Mouse (Mus musculus) heart, adult 2 months (tissue): ENCODE measurements around the gene Olfr780. TPM values are rescaled to one million over a fixed set of nuclear protein-coding genes. Genes with fewer than 3 reads are reported as not detected.

Experiments
- DNase-seq, 2 experiments: peaks; one replicate each; pipeline ENCODE4 v3.0.0; 2021
- H3K27ac ChIP-seq: fragments of 200-600 bp; 2 replicates; pipeline ENCODE4 v1.8.1; 2022
- H3K27me3 ChIP-seq: fragments of 200-500 bp; 2 replicates; pipeline ENCODE4 v1.6.1; 2012; ENCODE audit warnings: mild to moderate bottlenecking, low read length, inconsistent platforms, mixed read lengths; ENCODE audit not compliant: control insufficient read depth, insufficient read depth
- H3K36me3 ChIP-seq: fragments of 200-500 bp; 2 replicates; pipeline ENCODE4 v1.6.1; 2012; ENCODE audit warnings: low read length, inconsistent platforms; ENCODE audit not compliant: control insufficient read depth, insufficient read depth
- H3K4me1 ChIP-seq: fragments of 200-500 bp; 2 replicates; pipeline ENCODE4 v1.6.1; 2011; ENCODE audit warnings: low read length; ENCODE audit not compliant: control insufficient read depth, insufficient read depth
- H3K4me3 ChIP-seq: fragments of 200-600 bp; 2 replicates; pipeline ENCODE4 v1.8.1; 2022
- H3K79me2 ChIP-seq: fragments of 200-500 bp; replicated peaks from 2 replicates; pipeline ENCODE4 v1.6.1; 2012; ENCODE audit warnings: mild to moderate bottlenecking, inconsistent platforms, low read length, moderate library complexity, mixed read lengths; ENCODE audit not compliant: control insufficient read depth, insufficient read depth
- H3K9ac ChIP-seq: fragments of 200-500 bp; 2 replicates; pipeline ENCODE4 v1.6.1; 2012; ENCODE audit warnings: low read depth, mild to moderate bottlenecking, control low read depth, inconsistent platforms, low read length, mixed read lengths
- CTCF ChIP-seq: fragments of 200-600 bp; IDR thresholded peaks from 2 replicates; pipeline ENCODE4 v1.8.1; 2022; ENCODE audit warnings: antibody characterized with exemption, mild to moderate bottlenecking, moderate library complexity
- EP300 ChIP-seq: fragments of 200-500 bp; IDR thresholded peaks from 2 replicates; pipeline ENCODE4 v1.6.1; 2011; ENCODE audit warnings: low read depth, low read length, control low read depth; ENCODE audit not compliant: insufficient read depth
- POLR2A ChIP-seq: fragments of 200-500 bp; IDR thresholded peaks from 2 replicates; pipeline ENCODE4 v1.6.1; 2011; ENCODE audit warnings: mild to moderate bottlenecking, low read depth, low read length, control low read depth; ENCODE audit not compliant: insufficient read depth
- WGBS: fragments of 180-500 bp; shearing (Covaris S2); methylation state at CpG from one replicate; pipeline ENCODE4 v1.1.7; 2018; 5-methylcytosine and 5-hydroxymethylcytosine counted together
- intact Hi-C: fragments of 180-260 bp; cut with DNase I; formaldehyde crosslinking; loops from one replicate; pipeline ENCODE4 v1.15.1; 2025
- polyA plus RNA-seq: library from polyadenylated mRNA; depleted of rRNA; stranded (reverse); fragments of >200 nt; gene quantifications from 2 replicates; pipeline ENCODE4 v1.2.3, GENCODE M21; 2012; rRNA removed
- total RNA-seq, 2 experiments: library from RNA; stranded (reverse); gene quantifications; 2 replicates each; pipeline ENCODE4 v1.2.3; 2021

The Olfr780 gene
- total and polyA plus RNA-seq, 3 experiments = not detected

DNA sequence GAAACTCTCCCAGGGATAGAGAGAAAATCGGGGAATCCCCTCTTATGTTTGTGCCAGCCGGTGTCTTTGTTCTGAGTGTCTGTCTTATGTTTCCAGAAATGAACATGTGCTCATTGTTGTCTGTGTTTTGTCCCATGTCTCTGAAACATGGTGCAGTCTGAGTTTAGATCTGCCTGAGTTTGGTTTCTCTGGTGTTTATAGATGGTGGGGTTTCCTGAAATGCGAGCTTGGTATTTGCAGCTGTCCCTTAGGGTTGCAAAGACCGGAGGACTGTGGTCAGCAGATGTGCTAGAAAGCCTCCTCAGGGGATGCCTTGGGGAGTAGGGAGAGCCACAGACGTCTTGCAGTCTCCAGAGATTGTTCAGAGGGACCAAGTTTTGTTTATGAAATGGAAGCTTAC, 39.4 kb downstream of the Olfr780 start:
- TF ChIP-seq CTCF = no peak
- TF ChIP-seq POLR2A = no peak
- TF ChIP-seq EP300 = no peak
- intact Hi-C loops = no loop called here
- WGBS = 69% methylated on average over 5 of the region's 5 CpGs
- Histone ChIP-seq H3K4me3 (no peak overlapping the region), H3K4me1 (no peaks in the 10 kb centered on the region), H3K27ac (no peak overlapping the region), H3K79me2 (no peaks in the 10 kb centered on the region), H3K27me3 (no peaks in the 10 kb centered on the region), H3K36me3 (no peaks in the 10 kb centered on the region), H3K9ac (no peak overlapping the region)
- DNase-seq = no peak

Other genes with a start within 250 kb of the Olfr780 start
- gene Olfr766-ps1, start 249.1 kb upstream of the Olfr780 start, total RNA-seq = not detected
- gene Olfr766-ps1, start 249.1 kb upstream of the Olfr780 start, polyA plus RNA-seq = not detected in 2 replicates
- gene Olfr767, start 235.2 kb upstream of the Olfr780 start, total RNA-seq = not detected
- not detected in 2 replicates for gene Olfr767, start 235.2 kb upstream of the Olfr780 start, polyA plus RNA-seq
- gene Olfr768, start 218.7 kb upstream of the Olfr780 start, total RNA-seq = not detected
- not detected in 2 replicates for gene Olfr768, start 218.7 kb upstream of the Olfr780 start, polyA plus RNA-seq
- not detected for gene Olfr769, start 200.3 kb upstream of the Olfr780 start, total RNA-seq
- gene Olfr769, start 200.3 kb upstream of the Olfr780 start, polyA plus RNA-seq = not detected in 2 replicates
- not detected for gene Olfr770, start 179.1 kb upstream of the Olfr780 start, total RNA-seq
- not detected in 2 replicates for gene Olfr770, start 179.1 kb upstream of the Olfr780 start, polyA plus RNA-seq
- not detected for gene Olfr771, start 153.4 kb upstream of the Olfr780 start, total RNA-seq
- not detected in 2 replicates for gene Olfr771, start 153.4 kb upstream of the Olfr780 start, polyA plus RNA-seq
- gene Olfr772, start 140.2 kb upstream of the Olfr780 start, total RNA-seq = not detected
- gene Olfr772, start 140.2 kb upstream of the Olfr780 start, polyA plus RNA-seq = not detected in 2 replicates
- not detected for gene Olfr773, start 130.7 kb upstream of the Olfr780 start, total RNA-seq
- not detected in 2 replicates for gene Olfr773, start 130.7 kb upstream of the Olfr780 start, polyA plus RNA-seq
- not detected for gene Olfr774, start 81.9 kb upstream of the Olfr780 start, total RNA-seq
- gene Olfr774, start 81.9 kb upstream of the Olfr780 start, polyA plus RNA-seq = not detected in 2 replicates
- not detected for gene Olfr775, start 69.7 kb upstream of the Olfr780 start, total RNA-seq
- not detected in 2 replicates for gene Olfr775, start 69.7 kb upstream of the Olfr780 start, polyA plus RNA-seq
- gene Olfr776, start 59.0 kb upstream of the Olfr780 start, total RNA-seq = not detected
- not detected in 2 replicates for gene Olfr776, start 59.0 kb upstream of the Olfr780 start, polyA plus RNA-seq
- gene Olfr777, start 46.6 kb upstream of the Olfr780 start, total RNA-seq = not detected
- not detected in 2 replicates for gene Olfr777, start 46.6 kb upstream of the Olfr780 start, polyA plus RNA-seq
- not detected for gene Olfr781, start 10.7 kb downstream of the Olfr780 start, total RNA-seq
- gene Olfr781, start 10.7 kb downstream of the Olfr780 start, polyA plus RNA-seq = not detected in 2 replicates
- not detected for gene Olfr782, start 30.7 kb downstream of the Olfr780 start, total RNA-seq
- gene Olfr782, start 30.7 kb downstream of the Olfr780 start, polyA plus RNA-seq = not detected in 2 replicates
- gene Olfr784, start 66.0 kb downstream of the Olfr780 start, total RNA-seq = under 1 TPM; 0.07 to 0.10 TPM
- gene Olfr784, start 66.0 kb downstream of the Olfr780 start, polyA plus RNA-seq = 0.06 TPM in 1 of 2 replicates, not detected in the other
- gene Olfr785, start 87.3 kb downstream of the Olfr780 start, total RNA-seq = not detected
- not detected in 2 replicates for gene Olfr785, start 87.3 kb downstream of the Olfr780 start, polyA plus RNA-seq
- not detected for gene Olfr786, start 109.2 kb downstream of the Olfr780 start, total RNA-seq
- gene Olfr786, start 109.2 kb downstream of the Olfr780 start, polyA plus RNA-seq = not detected in 2 replicates
- gene Olfr787, start 143.7 kb downstream of the Olfr780 start, total RNA-seq = not detected
- gene Olfr787, start 143.7 kb downstream of the Olfr780 start, polyA plus RNA-seq = not detected in 2 replicates
- gene Olfr788, start 152.9 kb downstream of the Olfr780 start, total RNA-seq = not detected
- gene Olfr788, start 152.9 kb downstream of the Olfr780 start, polyA plus RNA-seq = not detected in 2 replicates
- not detected for gene Olfr789, start 166.6 kb downstream of the Olfr780 start, total RNA-seq
- gene Olfr789, start 166.6 kb downstream of the Olfr780 start, polyA plus RNA-seq = not detected in 2 replicates
- not detected for gene Olfr790, start 180.4 kb downstream of the Olfr780 start, total RNA-seq
- gene Olfr790, start 180.4 kb downstream of the Olfr780 start, polyA plus RNA-seq = not detected in 2 replicates
- gene Olfr791, start 203.7 kb downstream of the Olfr780 start, total RNA-seq = not detected
- gene Olfr791, start 203.7 kb downstream of the Olfr780 start, polyA plus RNA-seq = not detected in 2 replicates
- not detected for gene Olfr792, start 221.0 kb downstream of the Olfr780 start, total RNA-seq
- not detected in 2 replicates for gene Olfr792, start 221.0 kb downstream of the Olfr780 start, polyA plus RNA-seq
- gene Olfr794, start 249.5 kb downstream of the Olfr780 start, total RNA-seq = not detected
- not detected in 2 replicates for gene Olfr794, start 249.5 kb downstream of the Olfr780 start, polyA plus RNA-seq